Mouse (Mus musculus) MN1 (cell line): Measurements from ENCODE around the gene Dnah8.
"Not testable (repeated sequence)": the region's sequence is repeated elsewhere in the genome, so short reads cannot be mapped to it uniquely, and the experiment has no call there.

Experiments
- DNase-seq: peaks from one replicate; pipeline ENCODE4 v3.0.0-alpha.2; 2016; ENCODE audit warnings: low spot score

The Dnah8 gene

GRCm38 (mm10) chr17:30624132-30624531 is at the start of gene Dnah8:
Dnah8 (plus strand) TSS chr17:30624354.
- DNase-seq = not testable (repeated sequence)

- DNase-seq = no peak
Observed at GRCm38 (mm10) chr17:30574783-30575075, 49.4 kb upstream of the Dnah8 start.

GRCm38 (mm10) chr17:30575121-30575904 is 48.8 kb upstream of the Dnah8 start:
- DNase-seq = peak; percentile 49

GRCm38 (mm10) chr17:30575941-30576773 is 48.0 kb upstream of the Dnah8 start, which contains the start of gene Btbd9:
Btbd9 (minus strand) TSS chr17:30576488.
- DNase-seq = peak; percentile 86

- DNase-seq = no peak
Observed at GRCm38 (mm10) chr17:30576946-30577345, 47.2 kb upstream of the Dnah8 start.

GRCm38 (mm10) chr17:30580781-30581180 is 43.4 kb upstream of the Dnah8 start:
- DNase-seq = no peak

GRCm38 (mm10) chr17:30581201-30581600 is 43.0 kb upstream of the Dnah8 start:
- DNase-seq = no peak

- no peak for DNase-seq
Observed at GRCm38 (mm10) chr17:30582313-30582712, 41.8 kb upstream of the Dnah8 start.

- DNase-seq = no peak
Observed at GRCm38 (mm10) chr17:30583258-30584001, 40.7 kb upstream of the Dnah8 start.

- DNase-seq = peak; percentile 78
Observed at GRCm38 (mm10) chr17:30590417-30591198, 33.5 kb upstream of the Dnah8 start.

GRCm38 (mm10) chr17:30594407-30594806 is 29.7 kb upstream of the Dnah8 start:
- no peak for DNase-seq

- DNase-seq = no peak
Observed at GRCm38 (mm10) chr17:30594846-30595245, 29.3 kb upstream of the Dnah8 start.

GRCm38 (mm10) chr17:30597786-30598185 is 26.4 kb upstream of the Dnah8 start:
- no peak for DNase-seq

- DNase-seq = no peak
Observed at GRCm38 (mm10) chr17:30598300-30598699, 25.9 kb upstream of the Dnah8 start.

GRCm38 (mm10) chr17:30602175-30602574 is 22.0 kb upstream of the Dnah8 start:
- DNase-seq = no peak

- no peak for DNase-seq
Observed at GRCm38 (mm10) chr17:30604296-30604695, 19.9 kb upstream of the Dnah8 start.

GRCm38 (mm10) chr17:30605001-30605400 is 19.2 kb upstream of the Dnah8 start:
- no peak for DNase-seq

GRCm38 (mm10) chr17:30606206-30606605 is 17.9 kb upstream of the Dnah8 start:
- no peak for DNase-seq

GRCm38 (mm10) chr17:30606634-30607081 is 17.5 kb upstream of the Dnah8 start:
- DNase-seq = no peak

- DNase-seq = no peak
Observed at GRCm38 (mm10) chr17:30607330-30607729, 16.8 kb upstream of the Dnah8 start.

- no peak for DNase-seq
Observed at GRCm38 (mm10) chr17:30607909-30608495, 16.2 kb upstream of the Dnah8 start.
